Mouse (Mus musculus) MEL (cell line): ENCODE measurements at regions not wholly inside any gene's neighbourhood (a gene's known extent, or its start where the extent isn't known, plus 50 kb on each side); places are given as distances from the start of the nearest gene placed in this dataset.

ENCODE experiments used
- CHD1 ChIP-seq: IDR thresholded peaks from 2 replicates; pipeline ENCODE4 v1.6.1; 2012; ENCODE audit warnings: low read depth, mild to moderate bottlenecking, inconsistent platforms, low read length, improper control_type of control experiment
- CTCF ChIP-seq, 3 experiments: IDR thresholded peaks in 2 of 3; conservative IDR thresholded peaks in 1 of 3; 2 replicates each; pipeline ENCODE4 v1.5.1; 2011 to 2012; ENCODE audit warnings: low read length in 3 of 3, low read depth in 2 of 3, mild to moderate bottlenecking in 2 of 3, improper control_type of control experiment in 1 of 3, inconsistent platforms in 1 of 3, mixed read lengths in 1 of 3, moderate library complexity in 1 of 3; ENCODE audit not compliant: control insufficient read depth in 1 of 3, insufficient read depth in 1 of 3, poor library complexity in 1 of 3, severe bottlenecking in 1 of 3
- EP300 ChIP-seq, 2 experiments: IDR thresholded peaks; 2 replicates each; pipeline ENCODE4 v1.6.1; 2011; ENCODE audit warnings: improper control_type of control experiment in 2 of 2, low read length in 2 of 2, low read depth in 1 of 2, mild to moderate bottlenecking in 1 of 2
- GABPA ChIP-seq: IDR thresholded peaks from 2 replicates; pipeline ENCODE4 v1.6.1; 2012; ENCODE audit warnings: low read depth, mild to moderate bottlenecking, inconsistent platforms, low read length, improper control_type of control experiment, moderate library complexity
- MEF2A ChIP-seq: IDR thresholded peaks from 2 replicates; pipeline ENCODE4 v1.6.1; 2014; ENCODE audit warnings: low read depth, mild to moderate bottlenecking, inconsistent platforms, low read length, improper control_type of control experiment; ENCODE audit not compliant: poor library complexity, insufficient replicate concordance, severe bottlenecking; ENCODE audit errors: extremely low read depth
- POLR2A ChIP-seq, 2 experiments: IDR thresholded peaks; 2 replicates each; pipeline ENCODE4 v1.6.1; 2011 to 2012; ENCODE audit warnings: low read length in 2 of 2, mild to moderate bottlenecking in 2 of 2, control low read depth in 1 of 2, improper control_type of control experiment in 1 of 2, low read depth in 1 of 2, moderate library complexity in 1 of 2; ENCODE audit not compliant: control insufficient read depth in 1 of 2, insufficient read depth in 1 of 2, poor library complexity in 1 of 2
- POLR2AphosphoS2 ChIP-seq: IDR thresholded peaks from 2 replicates; pipeline ENCODE4 v1.6.1; 2011; ENCODE audit warnings: low read length, improper control_type of control experiment
- POLR2AphosphoS5 ChIP-seq: IDR thresholded peaks from 2 replicates; pipeline ENCODE4 v1.6.1; 2012; ENCODE audit warnings: low read depth, borderline replicate concordance, mild to moderate bottlenecking, inconsistent platforms, low read length, moderate library complexity, mixed read lengths
- TBP ChIP-seq: IDR thresholded peaks from 2 replicates; pipeline ENCODE4 v1.8.0; 2011; ENCODE audit warnings: low read depth, low read length, improper control_type of control experiment
- TCF12 ChIP-seq: IDR thresholded peaks from 2 replicates; pipeline ENCODE4 v1.6.1; 2014; ENCODE audit warnings: low read depth, mild to moderate bottlenecking, inconsistent platforms, low read length, improper control_type of control experiment, moderate library complexity
- ZC3H11A ChIP-seq: IDR thresholded peaks from 2 replicates; pipeline ENCODE4 v1.6.1; 2012; ENCODE audit warnings: low read depth, mild to moderate bottlenecking, inconsistent platforms, low read length, improper control_type of control experiment

GRCm38 (mm10) chr12:77076678-77077077 is 114.7 kb upstream of the Max start:
- TF ChIP-seq TBP (peak; percentile 56; the same call in 1 of the 2 replicates), POLR2A (IDR thresholded peaks at IDR 0.05; ENCODE audit: control insufficient read depth in 1 of 2, insufficient read depth in 1 of 2, low read depth in 1 of 2, low read length in 2 of 2, poor library complexity in 1 of 2) (no peak), MEF2A (no peak), CTCF (IDR thresholded peaks at IDR 0.05 in 2 of 3, conservative IDR thresholded peaks at IDR 0.05 in 1 of 3; ENCODE audit: control insufficient read depth in 1 of 3, insufficient read depth in 1 of 3, low read depth in 2 of 3, low read length in 3 of 3, poor library complexity in 1 of 3, severe bottlenecking in 1 of 3) (no peak), CHD1 (no peak), EP300 (IDR thresholded peaks at IDR 0.05; ENCODE audit: low read depth in 1 of 2, low read length in 2 of 2) (no peak), TCF12 (no peak), POLR2AphosphoS2 (no peak), ZC3H11A (no peak), POLR2AphosphoS5 (no peak), GABPA (no peak)
